Mouse (Mus musculus): ENCODE measurements around the gene 0610030E20Rik. TPM values are rescaled to one million over a fixed set of nuclear protein-coding genes. Genes with fewer than 3 reads are reported as not detected.

The 0610030E20Rik gene
- total RNA-seq, 2 experiments from 2014 or later: 12.5 to 15.6 TPM

- no peak for DNase-seq
Observed at GRCm38 (mm10) chr6:72348411-72348810, 1.3 kb downstream of the 0610030E20Rik start.

- DNase-seq: no peak
Observed at GRCm38 (mm10) chr6:72350214-72350613, 3.1 kb downstream of the 0610030E20Rik start.

GRCm38 (mm10) chr6:72352636-72353405 is 5.7 kb downstream of the 0610030E20Rik start:
- no peak for DNase-seq

- DNase-seq: no peak
Observed at GRCm38 (mm10) chr6:72354025-72354424, 6.9 kb downstream of the 0610030E20Rik start.

GRCm38 (mm10) chr6:72355066-72355911 is 8.2 kb downstream of the 0610030E20Rik start, which contains the start of gene Tmem150a:
Gene Tmem150a (plus strand): TSS chr6:72355447.
- DNase-seq: peak; percentile 88

GRCm38 (mm10) chr6:72356001-72356532 is 8.9 kb downstream of the 0610030E20Rik start:
- DNase-seq: no peak

GRCm38 (mm10) chr6:72357164-72358079 is 10.3 kb downstream of the 0610030E20Rik start:
- no peak for DNase-seq

GRCm38 (mm10) chr6:72358086-72358764 is 11.1 kb downstream of the 0610030E20Rik start:
- DNase-seq: no peak

- no peak for DNase-seq
Observed at GRCm38 (mm10) chr6:72359343-72359742, 12.2 kb downstream of the 0610030E20Rik start.

- no peak for DNase-seq
Observed at GRCm38 (mm10) chr6:72359891-72360598, 12.9 kb downstream of the 0610030E20Rik start.

- no peak for DNase-seq
Observed at GRCm38 (mm10) chr6:72360599-72360935, 13.4 kb downstream of the 0610030E20Rik start.

- DNase-seq: no peak
Observed at GRCm38 (mm10) chr6:72361121-72361551, 14.0 kb downstream of the 0610030E20Rik start.

- peak; percentile 85 for DNase-seq
Observed at GRCm38 (mm10) chr6:72362132-72363028, 15.3 kb downstream of the 0610030E20Rik start.

- no peak for DNase-seq
Observed at GRCm38 (mm10) chr6:72364009-72364408, 16.9 kb downstream of the 0610030E20Rik start.

- DNase-seq: no peak
Observed at GRCm38 (mm10) chr6:72364985-72365384, 17.9 kb downstream of the 0610030E20Rik start.

- no peak for DNase-seq
Observed at GRCm38 (mm10) chr6:72366304-72366703, 19.2 kb downstream of the 0610030E20Rik start.

GRCm38 (mm10) chr6:72366844-72367443 is 19.8 kb downstream of the 0610030E20Rik start, which contains the start of gene Rnf181:
Gene Rnf181 (minus strand): TSS chr6:72366956.
- no peak for DNase-seq

- no peak for DNase-seq
Observed at GRCm38 (mm10) chr6:72367460-72367974, 20.4 kb downstream of the 0610030E20Rik start.

- no peak for DNase-seq
Observed at GRCm38 (mm10) chr6:72369557-72369956, 22.4 kb downstream of the 0610030E20Rik start.

Measured in gastrocnemius, postnatal 10 days (tissue).